Mouse (Mus musculus) G1E (cell line): ENCODE data around the gene Reep3.

Source experiments
- CTCF ChIP-seq: IDR thresholded peaks from 2 replicates; pipeline ENCODE4 v1.5.1; 2012; ENCODE audit warnings: low read depth, low read length, inconsistent platforms, mixed read lengths
- GATA1 ChIP-seq: IDR thresholded peaks from 2 replicates; pipeline ENCODE4 v1.6.1; 2012; ENCODE audit warnings: borderline replicate concordance, low read length, inconsistent platforms, mixed read lengths
- GATA2 ChIP-seq: IDR thresholded peaks from 2 replicates; pipeline ENCODE4 v1.6.1; 2012; ENCODE audit warnings: low read depth, low read length, inconsistent platforms, borderline replicate concordance
- POLR2AphosphoS5 ChIP-seq: IDR thresholded peaks from 2 replicates; pipeline ENCODE4 v1.6.1; 2012; ENCODE audit warnings: low read depth, low read length, inconsistent platforms; ENCODE audit not compliant: insufficient replicate concordance
- TAL1 ChIP-seq: conservative IDR thresholded peaks from 2 replicates; pipeline ENCODE4 v1.6.1; 2012; ENCODE audit warnings: low read depth, low read length, inconsistent platforms, mixed read lengths

- TF ChIP-seq CTCF = no peak
- TF ChIP-seq GATA1 = no peak
- TF ChIP-seq POLR2AphosphoS5 = no peak
- no peak for TF ChIP-seq GATA2
- no peak for TF ChIP-seq TAL1
These were observed 48.8 kb downstream of the Reep3 start for GRCm38 (mm10) chr10:67047712-67048645.
